Mouse (Mus musculus) heart, embryonic 15.5 days (tissue): ENCODE measurements around the gene Pfdn5. TPM values are rescaled to one million over a fixed set of nuclear protein-coding genes. Genes with fewer than 3 reads are reported as not detected.
A peak's percentile ranks its signal among the peaks of the same experiment; 100 is the strongest.

Experiments used
- ATAC-seq: fragments of 200-750 bp; cut with Nextera tagmentation; replicated peaks from 2 replicates; pipeline ENCODE4 v1.8.0; 2017; ENCODE audit warnings: low read depth, moderate TSS enrichment; ENCODE audit not compliant: insufficient number of reproducible peaks, insufficient read depth, low FRiP score
- H3K27ac ChIP-seq: fragments of 300-500 bp; sonication (generic); 2 replicates; pipeline ENCODE4 v1.5.1; 2015; ENCODE audit warnings: mild to moderate bottlenecking, inconsistent platforms
- H3K27me3 ChIP-seq: fragments of 300-500 bp; sonication (generic); 2 replicates; pipeline ENCODE4 v1.6.1; 2015; ENCODE audit warnings: inconsistent platforms
- H3K36me3 ChIP-seq: fragments of 300-500 bp; sonication (generic); 2 replicates; pipeline ENCODE4 v1.6.1; 2015; ENCODE audit warnings: mild to moderate bottlenecking, inconsistent platforms
- H3K4me1 ChIP-seq: fragments of 300-500 bp; sonication (generic); replicated peaks from 2 replicates; pipeline ENCODE4 v1.6.1; 2015; ENCODE audit warnings: inconsistent platforms
- H3K4me2 ChIP-seq: fragments of 300-500 bp; sonication (generic); 2 replicates; pipeline ENCODE4 v1.6.1; 2015; ENCODE audit warnings: inconsistent platforms, mild to moderate bottlenecking, moderate library complexity
- H3K4me3 ChIP-seq: fragments of 300-500 bp; sonication (generic); 2 replicates; pipeline ENCODE4 v1.5.1; 2015; ENCODE audit warnings: mild to moderate bottlenecking, inconsistent platforms
- H3K9ac ChIP-seq: fragments of 300-500 bp; sonication (generic); 2 replicates; pipeline ENCODE4 v1.6.1; 2015; ENCODE audit warnings: mild to moderate bottlenecking, inconsistent platforms
- H3K9me3 ChIP-seq: fragments of 300-500 bp; sonication (generic); replicated peaks from 2 replicates; pipeline ENCODE4 v1.6.1; 2016; ENCODE audit warnings: inconsistent platforms
- whole genome bisulfite sequencing: fragments of 180-500 bp; shearing (Covaris S2); methylation state at CpG from one replicate; pipeline ENCODE4 v1.1.7; 2015; ENCODE audit warnings: mixed read lengths; 5-methylcytosine and 5-hydroxymethylcytosine counted together
- polyA plus RNA-seq: library from polyadenylated mRNA; unstranded; fragments of >200 nt; fragmentation: Nextera tagmentation; extraction: Ambion mirVana; gene quantifications from 2 replicates; pipeline ENCODE4 v1.2.1, GENCODE M21; 2015

Gene Pfdn5
- 261 and 296 TPM in 2 replicates for polyA plus RNA-seq

DNA sequence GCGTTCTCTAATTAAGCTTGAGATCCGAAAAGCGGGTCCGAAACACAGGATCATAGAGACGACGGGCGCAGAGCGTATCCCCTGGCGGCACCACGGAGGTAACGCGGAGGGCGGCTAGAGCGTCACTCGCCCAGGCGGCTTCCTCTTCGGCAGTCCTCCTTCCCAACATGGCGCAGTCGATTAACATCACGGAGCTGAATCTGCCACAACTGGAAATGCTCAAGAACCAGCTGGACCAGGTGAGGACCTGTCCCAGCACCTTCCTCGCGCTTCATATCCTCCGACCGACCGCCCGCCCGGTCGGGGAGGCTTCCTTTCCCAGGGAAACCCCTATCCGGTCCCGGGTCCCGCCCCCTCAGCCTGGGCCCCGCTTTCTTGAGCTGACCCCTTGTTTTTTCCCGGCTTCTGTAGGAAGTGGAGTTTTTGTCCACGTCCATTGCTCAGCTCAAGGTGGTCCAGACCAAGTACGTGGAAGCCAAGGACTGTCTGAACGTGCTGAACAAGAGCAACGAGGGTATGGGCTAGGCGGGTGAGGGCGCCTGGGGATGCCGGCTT lies at the start of gene Pfdn5:
Gene Pfdn5 (plus strand): TSS at position 95 of the 555 bp plus-strand sequence.
- WGBS = 0% methylated on average over 40 of the region's 40 CpGs
- Histone ChIP-seq H3K4me1 (peaks cover 13% of the 10 kb centered on the region), H3K9ac (peak within 1 kb of the TSS; percentile 76), H3K4me2 (peak within 1 kb of the TSS; percentile 68), H3K27me3 (no peaks in the 10 kb centered on the region), H3K4me3 (peak within 1 kb of the TSS; percentile 70), H3K9me3 (no peaks in the 10 kb centered on the region), H3K36me3 (peaks cover 45% of the 10 kb centered on the region), H3K27ac (peak within 1 kb of the TSS; percentile 74)
- ATAC-seq = peak; percentile 84

DNA sequence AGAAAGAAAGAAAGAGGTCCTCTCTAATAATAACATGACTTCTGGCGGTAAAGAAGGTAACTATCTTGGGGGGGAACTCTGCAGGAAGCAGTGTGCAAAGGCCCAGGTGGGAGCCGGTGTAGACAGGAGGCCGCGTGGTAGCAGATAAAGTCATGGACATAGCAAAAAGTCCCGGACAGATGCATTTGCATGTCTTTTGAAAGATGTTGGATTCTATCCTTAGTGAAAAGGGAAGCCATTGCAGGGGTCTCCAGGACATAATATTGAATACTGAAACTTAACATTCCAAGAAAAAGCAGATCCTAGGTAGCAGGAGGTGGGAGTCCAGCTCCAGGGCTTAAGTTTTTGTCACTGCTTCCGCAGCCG lies 47.2 kb upstream of the Pfdn5 start:
- peak overlapping the region; percentile 71 for H3K4me2 ChIP-seq
- no peak for ATAC-seq
- 31% methylated on average over 7 of the region's 7 CpGs for WGBS
- H3K9me3 ChIP-seq = no peaks in the 10 kb centered on the region
- H3K27me3 ChIP-seq = no peaks in the 10 kb centered on the region
- H3K36me3 ChIP-seq = peaks cover 13% of the 10 kb centered on the region
- peaks cover 21% of the 10 kb centered on the region for H3K4me1 ChIP-seq
- peak overlapping the region; percentile 83 for H3K27ac ChIP-seq
- H3K4me3 ChIP-seq = peak overlapping the region; percentile 69
- peak overlapping the region; percentile 73 for H3K9ac ChIP-seq

DNA sequence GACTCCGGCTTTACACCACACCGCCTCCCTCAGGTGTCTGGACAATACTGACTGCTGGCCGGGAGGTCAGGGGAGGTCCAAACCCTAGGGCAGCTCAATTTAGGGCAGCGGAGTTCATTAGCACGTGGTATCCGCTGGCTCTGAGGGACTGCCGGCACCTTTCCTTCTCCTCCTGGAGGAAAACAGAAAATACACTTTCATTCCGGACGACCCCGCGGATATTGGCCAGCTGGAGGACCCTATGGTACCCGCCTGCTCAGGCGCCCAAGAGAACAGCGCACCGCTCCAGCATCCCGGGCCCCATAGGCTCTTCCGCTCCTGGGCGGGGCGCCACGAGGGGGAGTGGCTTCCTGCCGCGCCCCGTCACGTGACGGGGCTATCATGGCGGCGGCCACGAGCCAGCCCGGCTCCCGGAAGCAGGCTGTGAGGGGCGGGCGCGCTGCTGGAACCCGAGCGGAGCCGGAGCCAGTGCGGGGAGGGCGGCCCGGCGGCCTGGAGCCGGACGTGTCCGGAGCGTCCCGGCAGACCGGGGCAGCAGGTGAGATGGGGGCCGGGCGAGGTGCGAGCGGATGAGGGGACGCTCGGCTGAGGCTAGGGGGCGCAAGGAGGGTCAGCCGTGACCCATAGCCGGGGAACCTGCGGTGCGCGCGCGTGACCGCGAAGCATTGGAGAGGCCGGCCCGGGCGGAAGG lies 46.7 kb upstream of the Pfdn5 start, which contains the start of gene Mfsd5:
Gene Mfsd5 (plus strand): TSS at position 363 of the 691 bp plus-strand sequence.
- H3K4me3 ChIP-seq = peak within 1 kb of the TSS; percentile 69
- H3K4me2 ChIP-seq = peak within 1 kb of the TSS; percentile 71
- peaks cover 21% of the 10 kb centered on the region for H3K4me1 ChIP-seq
- WGBS = 1% methylated on average over 59 of the region's 65 CpGs
- no peaks in the 10 kb centered on the region for H3K27me3 ChIP-seq
- peak within 1 kb of the TSS; percentile 73 for H3K9ac ChIP-seq
- no peaks in the 10 kb centered on the region for H3K9me3 ChIP-seq
- peaks cover 13% of the 10 kb centered on the region for H3K36me3 ChIP-seq
- peak; percentile 96 for ATAC-seq
- H3K27ac ChIP-seq = peak within 1 kb of the TSS; percentile 83

DNA sequence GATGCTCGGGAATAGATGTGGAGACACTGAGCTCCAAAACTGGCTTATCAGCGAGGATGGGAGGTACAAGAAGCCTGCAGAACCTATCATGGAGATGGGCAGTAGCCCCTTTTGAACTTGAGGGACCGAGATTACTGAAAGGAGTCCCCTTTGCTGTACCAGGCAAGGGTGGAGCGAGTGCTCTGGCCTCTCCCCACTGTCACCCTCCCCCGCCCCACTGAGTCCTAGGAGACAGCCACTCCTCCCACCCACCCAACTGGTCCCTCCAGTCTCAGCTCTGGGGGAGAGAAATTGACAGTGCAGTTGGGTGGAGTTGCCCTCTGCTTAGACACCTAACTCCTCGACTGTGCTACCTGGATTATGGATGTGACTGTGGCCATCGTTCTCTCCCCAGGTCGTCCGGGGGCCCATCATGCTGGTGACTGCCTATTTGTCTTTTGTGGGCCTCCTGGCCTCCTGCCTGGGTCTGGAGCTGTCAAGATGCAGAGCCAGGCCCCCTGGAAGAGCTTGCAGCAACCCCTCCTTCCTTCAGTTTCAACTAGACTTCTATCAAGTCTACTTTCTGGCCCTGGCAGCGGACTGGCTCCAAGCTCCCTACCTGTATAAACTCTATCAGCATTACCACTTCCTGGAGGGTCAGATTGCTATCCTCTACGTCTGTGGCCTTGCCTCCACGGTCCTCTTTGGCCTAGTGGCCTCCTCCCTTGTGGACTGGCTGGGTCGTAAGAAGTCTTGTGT lies 46.0 kb upstream of the Pfdn5 start:
- peak overlapping the region; percentile 69 for H3K4me3 ChIP-seq
- 23% methylated on average over 13 of the region's 13 CpGs for WGBS
- H3K36me3 ChIP-seq = peaks cover 13% of the 10 kb centered on the region
- peak overlapping the region; percentile 83 for H3K27ac ChIP-seq
- H3K4me2 ChIP-seq = peak overlapping the region; percentile 71
- no peaks in the 10 kb centered on the region for H3K9me3 ChIP-seq
- peaks cover 21% of the 10 kb centered on the region for H3K4me1 ChIP-seq
- ATAC-seq = no peak
- H3K27me3 ChIP-seq = no peaks in the 10 kb centered on the region
- H3K9ac ChIP-seq = peak overlapping the region; percentile 73

DNA sequence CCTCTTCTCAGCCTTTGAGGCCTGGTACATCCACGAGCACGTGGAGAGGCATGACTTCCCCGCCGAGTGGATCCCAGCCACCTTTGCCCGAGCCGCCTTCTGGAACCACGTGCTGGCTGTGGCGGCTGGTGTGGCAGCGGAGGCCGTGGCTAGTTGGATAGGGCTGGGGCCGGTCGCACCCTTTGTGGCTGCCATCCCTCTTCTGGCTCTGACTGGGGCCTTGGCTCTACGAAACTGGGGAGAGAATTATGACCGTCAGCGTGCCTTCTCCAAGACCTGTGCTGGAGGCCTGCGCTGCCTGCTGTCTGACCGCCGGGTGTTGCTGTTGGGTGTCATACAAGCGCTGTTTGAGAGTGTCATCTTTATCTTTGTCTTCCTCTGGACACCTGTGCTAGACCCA lies 45.3 kb upstream of the Pfdn5 start:
- no peaks in the 10 kb centered on the region for H3K27me3 ChIP-seq
- peaks cover 21% of the 10 kb centered on the region for H3K4me1 ChIP-seq
- H3K4me3 ChIP-seq = peak overlapping the region; percentile 69; the same call in 1 of the 2 replicates
- no peak overlapping the region for H3K9ac ChIP-seq
- no peak for ATAC-seq
- no peak overlapping the region for H3K27ac ChIP-seq
- H3K4me2 ChIP-seq = peak overlapping the region; percentile 71
- H3K9me3 ChIP-seq = no peaks in the 10 kb centered on the region
- WGBS = 94% methylated on average over 19 of the region's 19 CpGs
- peaks cover 13% of the 10 kb centered on the region for H3K36me3 ChIP-seq

DNA sequence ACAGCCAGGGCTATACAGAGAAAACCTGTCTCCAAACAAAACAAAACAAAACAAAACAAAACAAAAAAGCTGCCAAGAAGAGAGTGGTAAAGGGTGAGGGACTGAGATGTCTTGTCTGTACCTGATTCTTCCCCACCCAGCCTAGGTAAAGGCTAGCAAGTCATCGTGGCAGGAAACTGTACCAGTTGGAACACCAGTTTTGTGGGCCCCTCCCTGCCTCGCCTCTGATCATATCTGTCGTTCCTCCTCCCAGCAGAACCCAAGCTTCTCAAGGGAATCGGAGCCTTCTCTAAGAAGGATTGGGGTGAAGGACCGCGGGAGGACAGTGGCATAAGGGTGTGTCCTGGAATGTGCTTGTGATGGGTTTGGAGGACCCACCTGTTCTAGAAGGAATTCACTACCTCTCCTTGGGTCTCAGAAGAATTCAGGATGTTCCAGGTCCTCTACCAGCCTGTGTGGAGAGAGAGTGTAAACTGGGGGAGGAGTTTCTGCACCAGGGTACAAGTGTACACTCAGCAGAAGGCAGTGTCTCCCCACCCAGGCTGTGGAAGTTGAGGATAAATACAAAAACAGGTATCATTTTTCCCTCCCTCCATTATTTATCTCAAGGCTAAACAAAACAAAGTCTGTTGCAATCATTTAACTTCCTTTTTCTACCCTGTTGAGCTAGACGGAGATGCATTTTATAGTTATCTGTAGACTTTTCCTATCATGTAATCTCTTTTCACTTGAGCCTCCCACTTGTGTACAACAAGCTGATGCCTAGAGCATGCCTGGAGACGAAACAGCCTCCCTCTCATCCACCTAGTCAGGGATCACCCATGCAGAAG lies 43.2 kb upstream of the Pfdn5 start:
- 64% methylated on average over 8 of the region's 8 CpGs for WGBS
- H3K4me2 ChIP-seq = no peak overlapping the region

DNA sequence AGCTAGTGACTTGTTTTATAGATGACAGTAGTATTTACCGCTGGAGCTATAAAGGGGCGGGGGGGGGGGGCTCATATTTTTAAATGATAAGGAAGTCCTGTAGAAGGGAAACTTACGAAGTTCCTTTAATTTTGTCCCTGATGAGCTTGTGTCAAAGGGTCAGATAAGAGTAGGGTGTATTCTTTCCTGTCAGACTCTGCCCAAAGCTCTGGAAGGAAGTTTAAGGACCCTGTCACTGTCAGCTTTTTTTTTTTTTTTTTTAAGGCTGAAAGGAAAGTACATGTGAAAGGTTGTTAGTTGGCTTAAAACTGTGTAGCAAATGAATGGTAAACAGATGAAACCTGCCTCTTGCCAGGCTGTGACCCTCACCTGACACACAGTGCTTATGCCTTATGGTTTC lies 42.3 kb upstream of the Pfdn5 start:
- no peaks in the 10 kb centered on the region for H3K9me3 ChIP-seq
- WGBS = 53% methylated on average over 3 of the region's 3 CpGs
- H3K9ac ChIP-seq = no peak overlapping the region
- no peaks in the 10 kb centered on the region for H3K27me3 ChIP-seq
- no peak overlapping the region for H3K4me2 ChIP-seq
- H3K27ac ChIP-seq = no peak overlapping the region
- peaks cover 13% of the 10 kb centered on the region for H3K36me3 ChIP-seq
- ATAC-seq = no peak
- H3K4me1 ChIP-seq = peaks cover 20% of the 10 kb centered on the region
- H3K4me3 ChIP-seq = no peak overlapping the region

More for the DNA sequence above, 43.2 kb upstream of the Pfdn5 start:
- Histone ChIP-seq H3K9me3 (no peaks in the 10 kb centered on the region), H3K4me1 (peaks cover 21% of the 10 kb centered on the region), H3K27ac (no peak overlapping the region), H3K9ac (no peak overlapping the region), H3K4me3 (no peak overlapping the region), H3K27me3 (no peaks in the 10 kb centered on the region), H3K36me3 (peaks cover 13% of the 10 kb centered on the region)
- no peak for ATAC-seq

DNA sequence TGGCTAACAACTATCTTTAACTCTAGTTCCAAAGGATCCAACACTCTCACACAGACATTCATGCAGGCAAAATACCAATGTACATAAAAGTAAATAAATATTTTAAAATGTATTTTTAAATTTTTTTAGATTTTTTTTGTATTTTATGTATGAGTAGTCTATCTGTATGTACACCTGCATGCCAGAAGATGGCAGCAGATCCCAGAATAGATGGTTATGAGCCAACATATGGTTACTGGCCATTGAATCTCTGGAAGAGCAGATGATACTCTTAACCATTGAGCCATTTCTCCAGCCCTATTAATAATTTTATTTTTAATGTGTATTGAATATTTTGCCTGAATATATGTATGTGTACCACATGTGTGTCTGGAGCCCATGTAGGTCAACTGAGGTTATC lies 38.5 kb upstream of the Pfdn5 start:
- Histone ChIP-seq H3K4me1 (no peaks in the 10 kb centered on the region), H3K9me3 (no peaks in the 10 kb centered on the region), H3K27ac (no peak overlapping the region), H3K9ac (no peak overlapping the region), H3K27me3 (no peaks in the 10 kb centered on the region), H3K4me3 (no peak overlapping the region), H3K4me2 (no peak overlapping the region), H3K36me3 (0 out of 2 replicates have a peak, but pooled peaks cover 3% of the 10 kb centered on the region)
- no peak for ATAC-seq

DNA sequence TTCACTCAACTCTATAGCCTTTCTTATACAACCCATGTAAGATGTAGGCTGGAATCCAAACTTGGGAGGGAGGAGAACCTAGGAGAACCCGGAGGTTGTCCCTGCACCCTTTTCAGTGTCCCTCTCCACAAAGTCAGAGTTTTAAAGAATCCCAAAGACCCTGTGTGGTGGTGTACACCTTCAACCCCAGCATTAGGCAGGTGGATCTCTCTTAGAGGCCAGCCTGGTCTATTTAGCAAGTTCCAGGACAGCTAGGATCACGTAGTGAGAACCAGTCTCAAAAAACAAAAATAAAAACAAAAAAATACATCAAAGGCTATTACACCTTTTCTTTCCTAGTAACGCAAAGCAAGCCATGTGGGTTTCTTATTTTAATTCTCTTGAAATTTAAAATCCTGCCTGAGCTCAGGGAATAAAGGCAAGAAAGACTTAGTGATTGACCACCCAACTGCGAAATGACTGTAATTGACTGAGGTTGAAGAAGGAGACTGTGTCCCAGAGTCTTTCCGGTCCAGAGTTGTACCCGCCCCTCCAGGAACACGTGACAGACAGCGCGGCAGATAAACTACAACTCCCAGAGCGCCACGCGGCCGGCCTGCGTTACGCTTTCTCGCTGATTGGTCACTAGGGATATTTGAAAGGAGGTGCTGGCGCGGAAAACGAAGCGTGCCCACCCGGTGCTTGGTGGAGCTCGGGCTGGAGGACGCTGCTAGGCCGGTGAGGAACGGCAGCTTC lies 30.1 kb upstream of the Pfdn5 start, which contains the start of gene Espl1:
Gene Espl1 (plus strand): TSS at position 634 of the 735 bp plus-strand sequence.
- WGBS = 7% methylated on average over 25 of the region's 25 CpGs
- Histone ChIP-seq H3K4me2 (peak within 1 kb of the TSS; percentile 98), H3K9ac (peak within 1 kb of the TSS; percentile 68), H3K36me3 (peaks cover 24% of the 10 kb centered on the region), H3K4me1 (peaks cover 13% of the 10 kb centered on the region), H3K4me3 (peak within 1 kb of the TSS; percentile 89), H3K27ac (peak within 1 kb of the TSS; percentile 33; the same call in 1 of the 2 replicates), H3K27me3 (no peaks in the 10 kb centered on the region), H3K9me3 (no peaks in the 10 kb centered on the region)
- peak; percentile 98 for ATAC-seq

DNA sequence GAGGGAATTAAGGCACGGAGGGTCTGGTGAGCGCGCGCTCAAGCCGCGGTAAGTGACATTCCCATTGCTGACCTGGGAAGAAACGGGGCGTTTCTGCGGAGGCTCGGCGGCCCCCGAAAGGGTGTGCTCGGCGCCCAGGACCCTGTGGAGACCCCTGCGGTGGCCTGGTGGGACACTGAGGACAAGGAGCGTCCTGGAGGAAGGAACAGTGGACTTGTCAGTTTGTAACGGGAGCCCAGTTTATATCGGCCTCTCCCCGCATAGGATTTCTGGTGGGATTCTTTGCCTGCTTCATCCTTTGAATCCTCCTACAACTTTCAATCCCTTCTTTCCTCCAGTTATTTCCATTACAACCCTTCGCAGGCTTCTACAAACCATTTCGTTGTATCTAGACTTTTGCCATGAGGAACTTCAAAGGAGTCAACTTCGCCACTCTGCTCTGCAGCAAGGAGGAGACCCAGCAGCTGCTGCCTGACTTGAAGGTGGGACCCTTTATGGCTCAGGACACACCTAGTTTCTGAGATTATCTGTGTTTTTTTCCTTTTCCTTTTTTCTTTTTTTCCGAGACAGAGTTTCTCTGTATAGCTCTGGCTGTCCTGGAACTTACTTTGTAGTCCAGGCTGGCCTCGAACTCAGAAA lies 29.4 kb upstream of the Pfdn5 start:
- Histone ChIP-seq H3K27ac (0 out of 2 replicates have a peak overlapping the region, but pooled peaks have one; percentile 24), H3K9ac (peak overlapping the region; percentile 68), H3K36me3 (peaks cover 25% of the 10 kb centered on the region), H3K4me1 (peaks cover 13% of the 10 kb centered on the region), H3K4me2 (peak overlapping the region; percentile 98), H3K9me3 (no peaks in the 10 kb centered on the region), H3K4me3 (peak overlapping the region; percentile 89), H3K27me3 (no peaks in the 10 kb centered on the region)
- WGBS = 4% methylated on average over 24 of the region's 24 CpGs
- peak; percentile 24; the same call in 1 of the 2 replicates for ATAC-seq
